Mouse (Mus musculus): ENCODE measurements around the gene Ppcdc. TPM values are rescaled to one million over a fixed set of nuclear protein-coding genes. Genes with fewer than 3 reads are reported as not detected.

Ppcdc gene
- polyA plus RNA-seq, 1 experiment from 2014 or later = 24.0 TPM

- Histone ChIP-seq H3K27me3 (ENCODE audit: control insufficient read depth, insufficient read depth, low read depth, low read length) (no peaks in the 10 kb centered on the region), H3K4me3 (ENCODE audit: low read depth, low read length) (no peak overlapping the region), H3K27ac (ENCODE audit: low read length) (no peak overlapping the region), H3K36me3 (ENCODE audit: control insufficient read depth, insufficient read depth, low read length) (no peaks in the 10 kb centered on the region), H3K4me1 (ENCODE audit: control insufficient read depth, insufficient read depth, low read length) (no peaks in the 10 kb centered on the region), H3K4me2 (ENCODE audit: low read length) (no peak overlapping the region), H3K9me3 (replicated peaks; ENCODE audit: control insufficient read depth, low read length, poor library complexity, severe bottlenecking) (no peaks in the 10 kb centered on the region), H3K9ac (ENCODE audit: low read depth, low read length) (no peak overlapping the region)
- no peak for ATAC-seq
- 43% methylated on average over 2 of the region's 2 CpGs for WGBS
Measured at GRCm38 (mm10) chr9:57351277-57351676, 88.6 kb downstream of the Ppcdc start.

DNA sequence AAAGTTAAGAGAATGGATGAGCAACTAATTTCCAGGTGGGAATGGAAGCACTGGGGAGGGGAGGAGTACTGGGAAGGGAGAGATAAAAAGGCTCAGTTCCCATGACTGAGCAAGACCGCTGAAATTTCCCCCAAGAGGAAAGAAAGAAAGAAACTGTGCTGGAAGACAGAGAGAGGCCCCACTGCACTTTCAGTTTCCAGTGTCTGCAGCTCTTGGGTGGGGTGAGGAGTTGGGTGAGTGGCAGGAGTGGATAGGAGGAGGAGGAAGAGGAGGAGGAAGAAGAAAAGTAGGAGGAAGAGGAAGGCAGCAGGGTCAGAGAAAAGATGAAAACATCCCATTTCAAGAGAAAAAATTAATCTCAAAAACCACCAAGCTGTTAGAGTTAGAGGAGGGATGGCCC is 94.0 kb downstream of the Ppcdc start:
- no peak for ATAC-seq
- no peak overlapping the region for H3K4me2 ChIP-seq (ENCODE audit: low read length)
- no peaks in the 10 kb centered on the region for H3K27me3 ChIP-seq (ENCODE audit: control insufficient read depth, insufficient read depth, low read depth, low read length)
- WGBS = 45% methylated on average over 1 of the region's 1 CpGs
- no peak overlapping the region for H3K4me3 ChIP-seq (ENCODE audit: low read depth, low read length)
- H3K9ac ChIP-seq (ENCODE audit: low read depth, low read length) = no peak overlapping the region
- H3K9me3 ChIP-seq (replicated peaks; ENCODE audit: control insufficient read depth, low read length, poor library complexity, severe bottlenecking) = no peaks in the 10 kb centered on the region
- H3K4me1 ChIP-seq (ENCODE audit: control insufficient read depth, insufficient read depth, low read length) = no peaks in the 10 kb centered on the region
- no peaks in the 10 kb centered on the region for H3K36me3 ChIP-seq (ENCODE audit: control insufficient read depth, insufficient read depth, low read length)
- no peak overlapping the region for H3K27ac ChIP-seq (ENCODE audit: low read length)

- Histone ChIP-seq H3K27me3 (ENCODE audit: control insufficient read depth, insufficient read depth, low read depth, low read length) (no peaks in the 10 kb centered on the region), H3K4me3 (ENCODE audit: low read depth, low read length) (no peak overlapping the region), H3K9me3 (replicated peaks; ENCODE audit: control insufficient read depth, low read length, poor library complexity, severe bottlenecking) (no peaks in the 10 kb centered on the region), H3K4me1 (ENCODE audit: control insufficient read depth, insufficient read depth, low read length) (no peaks in the 10 kb centered on the region), H3K4me2 (ENCODE audit: low read length) (no peak overlapping the region), H3K27ac (ENCODE audit: low read length) (no peak overlapping the region), H3K9ac (ENCODE audit: low read depth, low read length) (no peak overlapping the region), H3K36me3 (ENCODE audit: control insufficient read depth, insufficient read depth, low read length) (no peaks in the 10 kb centered on the region)
- no peak for ATAC-seq
- WGBS = 77% methylated on average over 3 of the region's 3 CpGs
Measured at GRCm38 (mm10) chr9:57343752-57344151, 96.2 kb downstream of the Ppcdc start.

DNA sequence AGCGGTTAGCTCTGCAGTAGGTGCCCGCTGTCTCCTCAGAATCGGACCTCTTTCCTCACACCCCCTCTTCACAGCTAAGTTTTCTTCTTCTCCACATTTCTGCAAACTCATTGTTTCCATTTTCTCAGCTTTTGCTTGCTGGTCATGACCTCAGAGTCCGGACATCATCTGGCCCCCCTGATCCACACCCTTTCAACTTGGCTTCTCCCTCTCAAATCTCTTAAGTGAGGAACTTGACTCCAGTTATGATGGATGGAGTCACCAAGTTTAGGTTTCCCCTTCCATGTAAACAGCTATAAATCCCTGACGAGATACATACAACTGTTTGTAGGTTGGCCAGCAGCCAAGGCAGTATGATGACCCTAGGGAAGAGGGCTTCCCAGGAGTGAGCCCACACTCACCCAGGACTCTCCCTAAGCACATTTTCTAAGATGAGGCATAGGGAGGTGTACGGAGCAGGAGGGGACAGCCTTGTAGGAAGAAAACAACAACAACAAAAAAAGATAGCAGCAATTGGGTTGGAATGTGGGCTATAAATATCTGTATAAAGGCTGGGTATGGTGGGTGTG is 96.9 kb downstream of the Ppcdc start:
- Histone ChIP-seq H3K4me1 (ENCODE audit: control insufficient read depth, insufficient read depth, low read length) (no peaks in the 10 kb centered on the region), H3K9ac (ENCODE audit: low read depth, low read length) (no peak overlapping the region), H3K4me3 (ENCODE audit: low read depth, low read length) (no peak overlapping the region), H3K27ac (ENCODE audit: low read length) (no peak overlapping the region), H3K9me3 (replicated peaks; ENCODE audit: control insufficient read depth, low read length, poor library complexity, severe bottlenecking) (no peaks in the 10 kb centered on the region), H3K36me3 (ENCODE audit: control insufficient read depth, insufficient read depth, low read length) (no peaks in the 10 kb centered on the region), H3K4me2 (ENCODE audit: low read length) (no peak overlapping the region), H3K27me3 (ENCODE audit: control insufficient read depth, insufficient read depth, low read depth, low read length) (no peaks in the 10 kb centered on the region)
- WGBS = 87% methylated on average over 6 of the region's 6 CpGs
- no peak for ATAC-seq

DNA sequence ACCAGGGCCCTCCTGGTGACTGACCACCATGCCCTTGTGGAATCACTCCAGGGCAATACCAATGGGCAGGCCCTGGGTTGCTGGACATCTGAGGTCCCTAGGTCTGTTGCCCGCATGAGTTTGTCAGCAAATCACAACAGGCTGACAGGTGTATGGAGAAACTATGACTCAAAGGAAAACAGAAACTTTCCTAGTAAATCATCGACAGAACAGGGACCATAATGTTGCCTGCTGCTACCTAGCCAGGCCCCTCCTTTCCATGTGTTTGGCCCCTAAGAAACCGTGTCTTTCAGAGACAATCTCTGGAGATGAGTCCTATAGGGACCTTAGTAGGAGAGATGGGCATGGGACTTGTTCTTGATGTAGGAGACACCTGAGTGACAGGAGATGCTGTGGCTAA is 97.7 kb downstream of the Ppcdc start:
- no peak overlapping the region for H3K9ac ChIP-seq (ENCODE audit: low read depth, low read length)
- H3K9me3 ChIP-seq (replicated peaks; ENCODE audit: control insufficient read depth, low read length, poor library complexity, severe bottlenecking) = no peaks in the 10 kb centered on the region
- ATAC-seq = no peak
- WGBS = 89% methylated on average over 3 of the region's 3 CpGs
- no peaks in the 10 kb centered on the region for H3K36me3 ChIP-seq (ENCODE audit: control insufficient read depth, insufficient read depth, low read length)
- H3K27me3 ChIP-seq (ENCODE audit: control insufficient read depth, insufficient read depth, low read depth, low read length) = no peaks in the 10 kb centered on the region
- no peaks in the 10 kb centered on the region for H3K4me1 ChIP-seq (ENCODE audit: control insufficient read depth, insufficient read depth, low read length)
- H3K4me2 ChIP-seq (ENCODE audit: low read length) = no peak overlapping the region
- no peak overlapping the region for H3K4me3 ChIP-seq (ENCODE audit: low read depth, low read length)
- H3K27ac ChIP-seq (ENCODE audit: low read length) = no peak overlapping the region

GRCm38 (mm10) chr9:57340361-57340760 is 99.6 kb downstream of the Ppcdc start:
- no peaks in the 10 kb centered on the region for H3K4me1 ChIP-seq (ENCODE audit: control insufficient read depth, insufficient read depth, low read length)
- H3K9ac ChIP-seq (ENCODE audit: low read depth, low read length) = no peak overlapping the region
- no peak for ATAC-seq
- H3K27me3 ChIP-seq (ENCODE audit: control insufficient read depth, insufficient read depth, low read depth, low read length) = no peaks in the 10 kb centered on the region
- no peaks in the 10 kb centered on the region for H3K36me3 ChIP-seq (ENCODE audit: control insufficient read depth, insufficient read depth, low read length)
- no peaks in the 10 kb centered on the region for H3K9me3 ChIP-seq (replicated peaks; ENCODE audit: control insufficient read depth, low read length, poor library complexity, severe bottlenecking)
- no peak overlapping the region for H3K27ac ChIP-seq (ENCODE audit: low read length)
- no peak overlapping the region for H3K4me3 ChIP-seq (ENCODE audit: low read depth, low read length)
- WGBS = 97% methylated on average over 5 of the region's 5 CpGs
- no peak overlapping the region for H3K4me2 ChIP-seq (ENCODE audit: low read length)

GRCm38 (mm10) chr9:57339577-57340210 is 100.2 kb downstream of the Ppcdc start:
- Histone ChIP-seq H3K9me3 (replicated peaks; ENCODE audit: control insufficient read depth, low read length, poor library complexity, severe bottlenecking) (no peaks in the 10 kb centered on the region), H3K27ac (ENCODE audit: low read length) (no peak overlapping the region), H3K4me2 (ENCODE audit: low read length) (no peak overlapping the region), H3K9ac (ENCODE audit: low read depth, low read length) (no peak overlapping the region), H3K36me3 (ENCODE audit: control insufficient read depth, insufficient read depth, low read length) (no peaks in the 10 kb centered on the region), H3K4me3 (ENCODE audit: low read depth, low read length) (no peak overlapping the region), H3K4me1 (ENCODE audit: control insufficient read depth, insufficient read depth, low read length) (no peaks in the 10 kb centered on the region), H3K27me3 (ENCODE audit: control insufficient read depth, insufficient read depth, low read depth, low read length) (no peaks in the 10 kb centered on the region)
- 84% methylated on average over 5 of the region's 5 CpGs for WGBS
- ATAC-seq = no peak

DNA sequence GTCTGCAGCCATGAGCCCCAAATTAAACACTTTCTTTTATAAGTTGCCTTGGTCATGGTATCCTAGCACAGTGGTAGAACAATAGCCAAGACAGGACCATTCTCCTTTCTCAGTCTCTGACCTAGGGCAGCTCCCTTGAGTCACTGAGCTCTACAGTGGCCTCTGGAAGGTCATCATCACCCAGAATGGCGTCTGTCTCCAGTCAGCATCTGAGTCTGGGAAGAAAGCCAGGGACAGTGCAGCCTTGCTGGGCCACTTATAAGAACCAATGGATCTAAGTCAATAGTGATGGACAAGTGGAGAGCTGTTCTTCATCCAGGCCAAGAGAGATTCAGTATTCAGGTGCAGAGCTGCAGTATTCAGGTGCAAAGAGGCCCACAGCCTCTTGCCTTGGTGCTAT is 101.2 kb downstream of the Ppcdc start:
- H3K27me3 ChIP-seq (ENCODE audit: control insufficient read depth, insufficient read depth, low read depth, low read length) = no peaks in the 10 kb centered on the region
- WGBS = 84% methylated on average over 1 of the region's 1 CpGs
- no peak for ATAC-seq
- H3K4me3 ChIP-seq (ENCODE audit: low read depth, low read length) = no peak overlapping the region
- no peaks in the 10 kb centered on the region for H3K4me1 ChIP-seq (ENCODE audit: control insufficient read depth, insufficient read depth, low read length)
- H3K36me3 ChIP-seq (ENCODE audit: control insufficient read depth, insufficient read depth, low read length) = no peaks in the 10 kb centered on the region
- no peak overlapping the region for H3K9ac ChIP-seq (ENCODE audit: low read depth, low read length)
- H3K4me2 ChIP-seq (ENCODE audit: low read length) = no peak overlapping the region
- H3K27ac ChIP-seq (ENCODE audit: low read length) = no peak overlapping the region
- H3K9me3 ChIP-seq (replicated peaks; ENCODE audit: control insufficient read depth, low read length, poor library complexity, severe bottlenecking) = no peaks in the 10 kb centered on the region
